Comparison of ENCODE assay signal across 20 mouse cellular contexts in the genomic region with DNA sequence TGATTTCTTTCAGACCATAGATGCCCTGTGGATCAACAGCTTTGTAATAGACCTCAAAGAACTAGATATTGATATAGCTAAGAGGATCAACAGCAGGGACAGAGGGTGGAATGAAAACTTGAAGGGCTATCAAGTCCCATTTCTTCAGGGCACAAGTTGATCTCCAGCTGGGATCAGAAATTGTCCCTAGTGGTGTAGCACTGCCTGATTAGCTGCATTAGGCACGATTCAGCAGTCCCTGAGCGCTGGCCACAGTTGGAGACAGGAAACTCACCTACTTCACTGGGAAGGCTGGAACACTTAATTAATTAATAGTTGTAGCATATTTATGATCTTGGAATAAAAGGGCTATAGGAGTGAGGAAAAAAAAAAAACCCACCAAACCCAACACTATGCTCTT.
"Had no signal": no experiment of that assay in that cellular context is flagged by ENCODE, and none has a peak within 500 bp of the region (broad histone marks: within the 10 kb centered on the region; RNA-seq: fewer than 3 reads in every experiment).

No protein-coding gene starts in this region.

- H3K36me3 ChIP-seq: midbrain, embryonic 13.5 days; midbrain, embryonic 15.5 days; neural tube, embryonic 13.5 days; neural tube, embryonic 15.5 days; stomach, embryonic 15.5 days had no signal

- H3K27ac ChIP-seq: liver, embryonic 14.5 days; macrophage; midbrain, embryonic 13.5 days; midbrain, embryonic 15.5 days; neural tube, embryonic 13.5 days; neural tube, embryonic 15.5 days; stomach, embryonic 15.5 days; stomach, postnatal 0 days had no signal

- H3K9me3 ChIP-seq: midbrain, embryonic 13.5 days; midbrain, embryonic 15.5 days; neural tube, embryonic 13.5 days; neural tube, embryonic 15.5 days; stomach, embryonic 15.5 days had no signal

- DNase-seq: lung, adult 18-20 months; lung, embryonic 14.5 days; lung, postnatal 10 days; right cerebral cortex, adult 18-20 months; right cerebral cortex, postnatal 25 days; right cerebral cortex, postnatal 4 days; thymus, adult 2 months; thymus, postnatal 25 days; thymus, postnatal 4 days had no signal

- H3K9ac ChIP-seq: liver, embryonic 14.5 days; lung, embryonic 14.5 days; midbrain, embryonic 13.5 days; midbrain, embryonic 15.5 days; neural tube, embryonic 13.5 days; neural tube, embryonic 15.5 days; stomach, embryonic 15.5 days had no signal

- H3K4me3 ChIP-seq: megakaryocyte, embryonic 14.5 days; midbrain, embryonic 13.5 days; midbrain, embryonic 15.5 days; myocyte; neural tube, embryonic 13.5 days; neural tube, embryonic 15.5 days; stomach, embryonic 15.5 days had no signal

- H3K4me1 ChIP-seq: megakaryocyte, embryonic 14.5 days; midbrain, embryonic 13.5 days; midbrain, embryonic 15.5 days; neural tube, embryonic 13.5 days; neural tube, embryonic 15.5 days; stomach, embryonic 15.5 days had no signal

- H3K4me2 ChIP-seq: lung, embryonic 14.5 days; midbrain, embryonic 11.5 days; midbrain, embryonic 13.5 days; midbrain, embryonic 15.5 days; neural tube, embryonic 13.5 days; neural tube, embryonic 15.5 days; stomach, embryonic 15.5 days had no signal

- ATAC-seq: midbrain, embryonic 13.5 days; midbrain, embryonic 15.5 days had no signal

- H3K27me3 ChIP-seq: megakaryocyte, embryonic 14.5 days; midbrain, embryonic 15.5 days; neural tube, embryonic 13.5 days; neural tube, embryonic 15.5 days; stomach, embryonic 15.5 days had no signal
